Comparison of ENCODE assay signal across 8 mouse cellular contexts in genomic region chr11:115535401-115536037, GRCm38 (mm10). TPM values are rescaled to one million over a fixed set of nuclear protein-coding genes. Genes with fewer than 3 reads are reported as not detected.
A peak's percentile ranks its signal among the peaks of the same experiment; 100 is the strongest.
DNase-seq lines count a peak whose midpoint lies in the region; ATAC-seq lines count a peak whose summit lies in the region.

No protein-coding gene starts in this region.

- H3K27me3 ChIP-seq in hindbrain, embryonic 12.5 days: no peaks in the 10 kb centered on the region

- H3K4me2 ChIP-seq in hindbrain, embryonic 12.5 days (replicated peaks): peak overlapping the region; percentile 85

- peak overlapping the region; percentile 95 for H3K4me3 ChIP-seq in hindbrain, embryonic 12.5 days

- H3K4me1 ChIP-seq in hindbrain, embryonic 12.5 days: peaks cover 10% of the 10 kb centered on the region

- peak; percentile 82 for DNase-seq in NIH3T3 (ENCODE audit: low read depth)
- DNase-seq in cerebellum, adult 8-10 months: peak; percentile 56
- DNase-seq in layer of hippocampus, postnatal 36 days: peak; percentile 49 to 60
- DNase-seq in lung, postnatal 4 days: peak; percentile 76 to 89
- DNase-seq in retina, postnatal 1 day: peak; percentile 89
- DNase-seq in urinary bladder, adult 2 months (ENCODE audit: low spot score): peak; percentile 60

- H3K9ac ChIP-seq in hindbrain, embryonic 12.5 days: peak overlapping the region; percentile 98

- no peaks in the 10 kb centered on the region for H3K9me3 ChIP-seq in hindbrain, embryonic 12.5 days (replicated peaks)

- H3K36me3 ChIP-seq in hindbrain, embryonic 12.5 days: peaks cover 30% of the 10 kb centered on the region

- H3K27ac ChIP-seq in hindbrain, embryonic 12.5 days: peak overlapping the region; percentile 99

- peak; percentile 76 for ATAC-seq in frontal cortex, adult (ENCODE audit: low TSS enrichment)
- ATAC-seq in hindbrain, embryonic 12.5 days (ENCODE audit: low FRiP score): peak; percentile 84

- WGBS in hindbrain, embryonic 12.5 days: under 1% methylated on average over 54 of the region's 84 CpGs

RNA-seq across cellular contexts. Expression of gene Sumo2, which starts 0.6 kb away (rescaled TPM):
- 1,185 and 1,202 TPM in 2 replicates for polyA plus RNA-seq in hindbrain, embryonic 12.5 days (2016; fragmentation: Nextera tagmentation; extraction: Ambion mirVana)
- total RNA-seq in layer of hippocampus, postnatal 36 days (2021): 100 to 1,000 TPM; 324 to 344 TPM
- polyA plus RNA-seq in urinary bladder, adult 2 months (2012; rRNA removed): 274 and 303 TPM in 2 replicates

RNA-seq across cellular contexts. Expression of gene Jpt1, which starts 21.3 kb away (rescaled TPM):
- 953 and 959 TPM in 2 replicates for polyA plus RNA-seq in hindbrain, embryonic 12.5 days (2016; fragmentation: Nextera tagmentation; extraction: Ambion mirVana)
- total RNA-seq in layer of hippocampus, postnatal 36 days (2021): 100 to 1,000 TPM; 138 to 161 TPM
- 89.2 and 102 TPM in 2 replicates for polyA plus RNA-seq in urinary bladder, adult 2 months (2012; rRNA removed)

RNA-seq across cellular contexts. Expression of gene Nup85, which starts 28.7 kb away (rescaled TPM):
- polyA plus RNA-seq in hindbrain, embryonic 12.5 days (2016; fragmentation: Nextera tagmentation; extraction: Ambion mirVana): 139 and 144 TPM in 2 replicates
- 10 to 100 TPM; 49.8 to 60.7 TPM for total RNA-seq in layer of hippocampus, postnatal 36 days (2021)
- polyA plus RNA-seq in urinary bladder, adult 2 months (2012; rRNA removed): 54.2 and 77.1 TPM in 2 replicates

RNA-seq across cellular contexts. Expression of gene Nt5c, which starts 43.9 kb away (rescaled TPM):
- polyA plus RNA-seq in hindbrain, embryonic 12.5 days (2016; fragmentation: Nextera tagmentation; extraction: Ambion mirVana): 81.5 and 86.5 TPM in 2 replicates
- 10 to 100 TPM; 62.5 to 67.8 TPM for total RNA-seq in layer of hippocampus, postnatal 36 days (2021)
- polyA plus RNA-seq in urinary bladder, adult 2 months (2012; rRNA removed): 70.9 and 80.1 TPM in 2 replicates

Comparison
In these comparisons a context has a peak if more than half of its experiments do, and no peak if none do; other contexts are left out.
1. Peak in every context shown above with its lines: DNase-seq, ATAC-seq, H3K4me3 ChIP-seq and H3K27ac ChIP-seq.